Mouse (Mus musculus) heart, postnatal 36 days (tissue): ENCODE measurements around the gene Mapk12. TPM values are rescaled to one million over a fixed set of nuclear protein-coding genes. Genes with fewer than 3 reads are reported as not detected.

Experiments
- DNase-seq, 2 experiments: peaks; one replicate each; pipeline ENCODE4 v3.0.0; 2021 to 2022
- intact Hi-C: fragments of 180-260 bp; cut with DNase I; formaldehyde crosslinking; loops from one replicate; pipeline ENCODE4 v1.15.1; 2025
- total RNA-seq, 2 experiments: library from RNA; stranded (reverse); gene quantifications; 2 replicates each; pipeline ENCODE4 v1.2.3; 2021

Gene Mapk12
- total RNA-seq: 10 to 100 TPM; 21.5 to 23.7 TPM

GRCm38 (mm10) chr15:89140659-89141252 lies at the start of gene Mapk12:
Gene Mapk12 (minus strand): TSS chr15:89140703.
- DNase-seq: peak in 1 of 2 experiments; percentile 39
- intact Hi-C loops: no loop called here

GRCm38 (mm10) chr15:89184937-89185227 lies 44.4 kb upstream of the Mapk12 start:
- DNase-seq: no peak
- intact Hi-C loops: no loop called here

DNA sequence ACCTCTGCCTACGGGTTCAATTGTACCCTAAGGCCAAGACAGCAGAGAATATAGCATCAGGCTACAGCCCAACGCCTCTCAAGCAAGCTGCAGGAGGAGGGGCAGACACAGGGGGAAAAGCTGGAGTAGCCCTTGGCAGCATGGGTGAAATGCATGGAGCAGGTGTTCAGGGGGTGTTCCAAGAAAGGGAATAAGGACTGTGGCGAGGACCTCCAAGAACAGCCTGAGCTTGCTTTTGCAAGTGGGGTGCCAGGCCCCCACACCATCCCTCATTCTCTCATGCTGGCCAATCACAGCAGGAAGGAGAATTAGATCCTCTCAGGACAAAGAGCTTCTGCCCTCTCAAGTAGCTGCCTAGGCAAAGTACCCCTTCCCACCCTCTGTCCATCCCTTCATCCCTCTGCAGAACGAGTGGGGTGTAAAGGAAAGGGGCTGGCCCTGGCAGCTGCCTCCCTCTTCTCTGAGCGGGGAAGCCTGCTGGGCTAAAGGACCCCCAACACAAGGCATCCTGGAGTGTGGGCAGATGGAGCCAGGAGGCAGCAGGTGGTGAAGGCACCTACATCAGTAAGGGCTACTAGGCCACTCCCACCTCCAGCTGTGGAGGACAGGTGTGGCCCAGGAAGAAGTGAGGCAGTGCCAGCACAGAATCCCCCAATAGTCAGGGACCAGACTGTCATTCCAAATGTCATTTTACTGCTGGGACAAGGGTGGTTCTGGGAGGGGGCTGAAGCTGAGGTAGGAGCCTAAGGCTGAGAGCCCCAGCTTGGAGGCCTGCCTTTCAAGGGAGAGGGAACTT lies 43.8 kb upstream of the Mapk12 start:
- intact Hi-C loops: no loop called here
- no peak for DNase-seq

- intact Hi-C loops: loop anchor here (1.0 kb wide), 1 partner anchor 27 kb away; no protein-coding TSS in a partner anchor
- DNase-seq: no peak
These were observed 42.3 kb upstream of the Mapk12 start for GRCm38 (mm10) chr15:89182842-89183241.

GRCm38 (mm10) chr15:89182328-89182741 lies 41.8 kb upstream of the Mapk12 start:
- DNase-seq: peak; percentile 33 to 60
- intact Hi-C loops: loop anchor here (1.0 kb wide), 1 partner anchor 28 kb away; no protein-coding TSS in a partner anchor

DNA sequence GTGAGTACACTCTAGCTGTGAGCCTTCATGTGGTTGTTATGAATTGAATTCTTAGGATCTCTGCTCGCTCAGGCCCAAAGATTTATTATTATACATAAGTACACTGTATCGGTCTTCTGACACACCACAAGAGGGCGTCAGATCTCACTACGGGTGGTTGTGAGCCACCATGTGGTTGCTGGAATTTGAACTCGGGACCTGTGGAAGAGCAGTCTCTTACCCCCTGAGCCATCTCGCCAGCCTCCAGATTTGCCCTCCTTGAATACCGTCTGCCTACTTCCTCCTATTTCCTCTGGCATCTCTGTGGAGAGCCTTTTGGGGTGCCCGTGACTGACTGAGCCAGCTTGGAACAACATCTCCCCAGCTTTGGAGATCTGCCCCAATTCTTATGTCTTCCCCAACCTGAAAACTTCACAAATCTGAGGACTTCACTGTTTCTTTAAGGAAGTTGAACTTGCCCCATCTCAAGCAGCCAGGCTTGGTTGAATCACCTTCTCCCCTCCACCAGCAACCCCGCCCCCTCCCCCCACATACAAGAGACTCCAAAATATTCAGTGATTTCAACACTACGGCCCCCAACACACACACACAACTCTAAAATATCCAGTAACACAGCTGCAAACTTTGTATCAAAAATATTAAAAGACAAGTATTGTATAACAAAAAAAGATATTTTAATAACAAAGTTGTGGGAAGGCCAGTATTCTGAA lies 41.2 kb upstream of the Mapk12 start:
- intact Hi-C loops: loop anchor here (1.0 kb wide), 2 partner anchors 15 to 29 kb away; partner anchors contain the start of gene Dennd6b
- DNase-seq: no peak

DNA sequence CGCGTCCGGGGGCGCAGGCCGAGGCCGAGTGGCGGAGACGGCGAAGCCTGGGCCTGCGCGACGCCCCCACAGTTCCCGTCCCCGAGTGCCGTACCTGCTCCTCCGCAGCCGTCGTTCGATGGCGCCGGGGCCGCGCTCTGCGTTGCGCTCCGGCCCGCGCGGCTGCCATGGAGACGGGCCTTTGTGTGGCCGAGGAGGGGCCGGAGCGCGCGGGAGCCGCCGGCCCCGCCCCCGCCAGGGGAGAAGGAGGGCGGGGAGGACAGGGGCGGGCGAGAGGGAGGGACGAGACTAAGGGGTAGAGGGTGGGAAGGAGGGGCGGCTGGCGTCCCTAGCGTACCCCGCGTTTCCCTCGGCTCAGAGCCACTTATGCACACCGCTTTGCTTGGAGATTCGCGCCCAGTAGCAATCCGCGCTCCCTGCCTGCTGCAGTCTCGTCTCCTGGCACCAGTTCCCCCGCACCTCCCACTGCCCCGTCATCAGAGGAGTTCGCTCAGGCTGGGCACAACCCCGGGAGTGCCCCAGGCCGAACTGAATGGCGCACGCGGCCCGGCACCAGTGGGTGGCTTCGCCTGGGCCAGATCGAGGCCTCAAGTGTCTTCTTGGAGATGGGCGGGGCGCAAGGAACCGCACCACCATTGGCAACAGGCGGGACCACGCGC lies 40.2 kb upstream of the Mapk12 start, which contains the start of gene Plxnb2:
Gene Plxnb2 (minus strand): TSS at position 218 of the 659 bp plus-strand sequence.
- DNase-seq: peak; percentile 77 to 87
- intact Hi-C loops: loop anchor here (1.0 kb wide), 1 partner anchor 16 kb away; the partner anchor contains the start of gene Dennd6b

- peak in 1 of 2 experiments; percentile 21 for DNase-seq
- intact Hi-C loops: no loop called here
These were observed 39.6 kb upstream of the Mapk12 start for GRCm38 (mm10) chr15:89180081-89180541.

DNA sequence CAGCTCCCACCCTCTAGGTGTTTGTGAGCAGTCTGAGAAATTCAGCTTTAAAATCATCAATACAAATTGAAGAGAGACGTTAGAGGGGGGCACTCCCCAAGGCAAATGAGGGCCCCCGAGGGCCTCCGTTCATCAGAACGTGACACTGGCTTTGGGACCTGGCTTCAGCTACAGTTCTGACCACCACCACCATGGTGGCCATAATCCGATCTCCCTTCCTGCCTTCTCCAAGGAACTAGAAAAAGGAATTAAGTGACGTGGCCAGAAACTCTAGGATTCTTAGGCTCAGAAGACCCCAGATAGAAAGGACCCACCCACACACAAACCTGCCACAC lies 39.1 kb upstream of the Mapk12 start:
- no peak for DNase-seq
- intact Hi-C loops: no loop called here

GRCm38 (mm10) chr15:89178954-89179629 lies 38.6 kb upstream of the Mapk12 start:
- DNase-seq: peak; percentile 70 to 78
- intact Hi-C loops: no loop called here

DNA sequence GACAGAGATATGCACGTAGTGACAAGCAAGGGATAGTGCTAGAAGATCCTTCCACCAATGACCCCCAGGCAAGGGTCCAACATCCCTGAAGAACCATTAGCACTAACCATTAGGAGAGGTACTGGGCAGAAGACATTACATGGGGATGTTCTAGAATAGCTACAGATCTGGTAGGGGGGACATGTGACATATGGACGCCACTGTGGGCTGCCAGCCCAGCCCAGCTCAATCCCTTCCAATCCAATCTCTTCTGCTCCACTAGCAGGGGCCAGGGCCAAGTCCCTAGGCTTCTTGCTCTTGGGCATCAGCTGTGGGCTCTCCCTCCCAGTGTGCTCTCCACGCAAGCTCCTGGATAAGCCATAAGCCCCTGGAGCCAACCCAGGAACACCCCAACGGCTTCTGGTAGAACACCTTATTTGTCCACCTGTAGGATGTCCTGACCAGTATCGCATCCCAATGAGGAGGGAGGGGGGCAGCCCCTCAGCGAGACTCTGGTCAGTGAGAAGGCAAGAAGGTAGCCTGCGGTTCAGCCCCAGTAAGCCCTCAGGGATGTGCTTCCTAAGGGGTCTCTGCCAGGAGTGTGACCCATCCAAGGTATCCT lies 37.9 kb upstream of the Mapk12 start:
- DNase-seq: peak in 1 of 2 experiments; percentile 22
- intact Hi-C loops: no loop called here

GRCm38 (mm10) chr15:89177576-89178259 lies 37.2 kb upstream of the Mapk12 start:
- peak; percentile 28 to 47 for DNase-seq
- intact Hi-C loops: no loop called here

DNA sequence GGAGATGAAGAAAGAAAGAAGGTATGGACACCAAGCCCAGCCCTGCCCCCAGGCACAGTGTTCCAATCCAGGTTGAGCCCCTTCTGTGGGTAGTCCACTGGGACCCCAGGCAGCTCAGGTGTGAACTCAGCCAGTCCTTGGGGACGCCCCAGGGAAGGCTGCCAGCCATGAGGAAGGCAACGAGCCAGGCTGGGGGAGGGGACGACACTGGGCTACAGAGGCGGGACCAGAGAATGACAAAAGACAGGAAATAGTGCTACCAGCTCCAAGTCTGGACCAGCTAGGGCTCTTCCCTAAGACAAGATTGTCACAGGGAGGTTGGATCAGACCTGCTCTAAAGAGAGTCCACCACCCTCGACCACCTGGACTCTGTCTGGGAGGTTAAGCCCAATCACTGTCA lies 36.6 kb upstream of the Mapk12 start:
- peak; percentile 90 to 93 for DNase-seq
- intact Hi-C loops: no loop called here

- no peak for DNase-seq
- intact Hi-C loops: no loop called here
These were observed 35.1 kb upstream of the Mapk12 start for GRCm38 (mm10) chr15:89175411-89176155.

DNA sequence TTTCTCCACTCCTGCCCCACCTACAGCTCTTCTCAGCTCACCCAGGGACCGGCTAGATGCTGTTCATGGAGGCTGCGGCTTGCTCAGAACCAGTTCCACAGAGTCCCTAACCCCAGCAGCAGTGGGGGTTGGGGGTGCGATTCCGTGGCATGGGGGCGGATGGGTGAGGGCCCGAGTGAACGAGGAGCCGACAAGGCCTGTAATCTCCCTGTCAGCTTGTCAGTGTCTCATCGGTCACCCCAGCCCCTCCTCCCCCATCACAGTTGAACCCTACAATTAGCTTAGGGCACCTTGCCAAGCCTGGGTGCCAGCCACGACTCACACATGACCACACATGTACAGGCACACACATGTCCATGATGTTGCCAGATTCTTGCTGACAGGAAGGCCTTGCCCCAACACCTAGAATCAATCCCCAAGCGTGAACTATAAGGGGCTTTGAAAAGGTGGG lies 34.4 kb upstream of the Mapk12 start:
- no peak for DNase-seq
- intact Hi-C loops: no loop called here

GRCm38 (mm10) chr15:89173906-89174214 lies 33.4 kb upstream of the Mapk12 start:
- DNase-seq: peak; percentile 60
- intact Hi-C loops: no loop called here

DNA sequence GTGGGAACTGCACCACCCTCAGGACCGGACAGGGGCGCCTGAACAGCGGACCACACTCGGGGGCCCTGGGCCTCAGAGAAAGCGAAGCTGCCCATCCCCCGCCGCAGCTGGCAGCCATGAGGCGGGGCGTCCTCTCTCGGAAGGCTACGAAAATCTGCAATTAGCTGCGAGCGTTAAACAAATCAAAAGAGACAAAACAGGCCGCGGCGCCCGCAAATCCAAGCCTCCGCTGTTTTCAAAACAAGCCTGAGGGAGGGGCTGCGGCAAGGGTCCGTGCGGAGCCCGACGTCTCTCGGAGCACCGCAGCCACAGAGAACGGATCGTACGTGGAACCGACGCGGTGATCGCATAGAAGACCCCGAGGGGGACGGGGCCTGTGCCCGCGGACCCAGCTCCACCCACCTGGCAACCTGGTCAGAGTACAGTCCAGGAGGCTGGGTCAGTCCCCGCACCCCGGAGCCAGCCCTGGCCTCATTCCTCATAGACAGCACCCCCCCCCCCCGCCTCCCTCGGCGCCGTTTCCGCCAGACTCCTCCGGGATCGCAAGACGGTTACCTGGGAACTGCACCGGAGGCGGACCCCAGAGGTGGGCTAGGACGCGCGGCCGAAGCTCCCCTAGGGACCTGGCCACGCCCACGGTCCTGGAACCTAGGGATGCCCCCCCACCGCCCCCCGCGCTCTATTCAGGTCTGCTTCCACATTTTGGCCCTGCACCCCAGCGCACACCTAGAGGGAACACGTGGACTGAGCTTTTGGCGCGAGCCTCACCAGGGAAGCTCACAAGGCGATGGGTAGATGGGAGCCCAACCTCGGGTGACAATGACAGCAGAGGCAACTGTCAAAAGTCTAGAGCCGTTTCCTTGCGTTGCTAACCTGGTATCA lies 32.8 kb upstream of the Mapk12 start:
- DNase-seq: peak; percentile 43 to 59
- intact Hi-C loops: no loop called here
